Mouse (Mus musculus) layer of hippocampus, postnatal 10 days (tissue): ENCODE data around the gene Sim2. TPM values are rescaled to one million over a fixed set of nuclear protein-coding genes. Genes with fewer than 3 reads are reported as not detected.

Experiments used
- DNase-seq, 2 experiments: peaks; one replicate each; pipeline ENCODE4 v3.0.0; 2021; ENCODE audit warnings: low spot score in 2 of 2
- total RNA-seq, 2 experiments: library from RNA; stranded (reverse); gene quantifications; 2 replicates each; pipeline ENCODE4 v1.2.3; 2021

Sim2 gene
- total RNA-seq, 2 experiments from 2014 or later, result 0.09 to 0.65 TPM

- DNase-seq, result no peak
Measured at GRCm38 (mm10) chr16:94078318-94079074, 6.2 kb upstream of the Sim2 start.

GRCm38 (mm10) chr16:94079075-94079855 is 5.5 kb upstream of the Sim2 start:
- DNase-seq, result no peak

- DNase-seq, result no peak
Measured at GRCm38 (mm10) chr16:94079856-94080555, 4.7 kb upstream of the Sim2 start.

- no peak for DNase-seq
Measured at GRCm38 (mm10) chr16:94081596-94081995, 3.1 kb upstream of the Sim2 start.

GRCm38 (mm10) chr16:94081996-94082708 is 2.6 kb upstream of the Sim2 start:
- no peak for DNase-seq

GRCm38 (mm10) chr16:94082960-94083847 is 1.5 kb upstream of the Sim2 start:
- no peak for DNase-seq

- no peak for DNase-seq
Measured at GRCm38 (mm10) chr16:94083848-94084525, 744 bp upstream of the Sim2 start.

GRCm38 (mm10) chr16:94085603-94086285 is 1.0 kb downstream of the Sim2 start:
- DNase-seq, result no peak

GRCm38 (mm10) chr16:94086701-94087569 is 2.2 kb downstream of the Sim2 start:
- no peak for DNase-seq

GRCm38 (mm10) chr16:94087570-94088225 is 3.0 kb downstream of the Sim2 start:
- no peak for DNase-seq

GRCm38 (mm10) chr16:94088226-94088748 is 3.6 kb downstream of the Sim2 start:
- no peak for DNase-seq

GRCm38 (mm10) chr16:94088819-94089692 is 4.3 kb downstream of the Sim2 start:
- DNase-seq, result no peak

GRCm38 (mm10) chr16:94092511-94093150 is 7.9 kb downstream of the Sim2 start:
- no peak for DNase-seq

- DNase-seq, result no peak
Measured at GRCm38 (mm10) chr16:94093151-94093863, 8.6 kb downstream of the Sim2 start.
